Mouse (Mus musculus): ENCODE data around the gene Meltf. TPM values are rescaled to one million over a fixed set of nuclear protein-coding genes. Genes with fewer than 3 reads are reported as not detected.
"Not testable (repeated sequence)": the region's sequence is repeated elsewhere in the genome, so short reads cannot be mapped to it uniquely, and the experiment has no call there.

The Meltf gene
- polyA plus RNA-seq, 1 experiment from 2014 or later, result 0.40 TPM

DNA sequence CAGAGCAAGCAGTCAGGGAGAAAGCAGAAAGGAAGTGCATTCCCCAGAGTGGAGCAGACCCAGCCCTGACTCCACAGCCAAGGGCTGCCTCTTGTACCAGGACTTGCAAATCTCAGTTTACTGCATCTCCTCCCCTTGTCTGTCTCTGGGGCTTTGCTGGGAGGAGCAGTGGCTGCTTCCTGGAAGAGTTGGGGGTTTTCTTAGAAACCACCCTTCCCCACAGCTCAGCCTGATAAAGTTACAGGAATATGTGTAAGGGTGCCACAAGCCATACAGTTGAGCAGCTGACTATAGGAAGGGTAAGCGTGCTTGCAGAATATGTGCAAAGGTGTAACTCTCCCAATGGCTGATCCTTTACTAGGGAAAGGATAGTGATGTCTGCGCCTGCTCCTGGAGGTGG lies 62.0 kb downstream of the Meltf start:
- no peak overlapping the region for H3K4me3 ChIP-seq
- H3K27ac ChIP-seq, result no peak overlapping the region
- H3K27me3 ChIP-seq, result peaks cover 14% of the 10 kb centered on the region; the same call in 1 of the 2 replicates
- peaks cover 13% of the 10 kb centered on the region; the same call in 1 of the 2 replicates for H3K36me3 ChIP-seq
- H3K4me2 ChIP-seq (replicated peaks), result no peak overlapping the region
- no peaks in the 10 kb centered on the region for H3K9me3 ChIP-seq (replicated peaks)
- no peak for ATAC-seq (ENCODE audit: low FRiP score)
- peaks cover 16% of the 10 kb centered on the region for H3K4me1 ChIP-seq
- WGBS, result 68% methylated on average over 2 of the region's 2 CpGs
- H3K9ac ChIP-seq, result 0 out of 2 replicates have a peak overlapping the region, but pooled peaks have one; percentile 4

GRCm38 (mm10) chr16:31943980-31944379 lies 65.4 kb downstream of the Meltf start:
- no peaks in the 10 kb centered on the region for H3K9me3 ChIP-seq (replicated peaks)
- 4% methylated on average over 10 of the region's 10 CpGs for WGBS
- H3K9ac ChIP-seq, result no peak overlapping the region
- H3K4me3 ChIP-seq, result no peak overlapping the region
- 0 out of 2 replicates have a peak overlapping the region, but pooled peaks have one; percentile 16 for H3K4me2 ChIP-seq (replicated peaks)
- H3K36me3 ChIP-seq, result peaks cover 13% of the 10 kb centered on the region; the same call in 1 of the 2 replicates
- no peaks in the 10 kb centered on the region for H3K27me3 ChIP-seq
- H3K27ac ChIP-seq, result 0 out of 2 replicates have a peak overlapping the region, but pooled peaks have one; percentile 45
- peaks cover 37% of the 10 kb centered on the region for H3K4me1 ChIP-seq
- ATAC-seq (ENCODE audit: low FRiP score), result peak; percentile 18; the same call in 1 of the 2 replicates

DNA sequence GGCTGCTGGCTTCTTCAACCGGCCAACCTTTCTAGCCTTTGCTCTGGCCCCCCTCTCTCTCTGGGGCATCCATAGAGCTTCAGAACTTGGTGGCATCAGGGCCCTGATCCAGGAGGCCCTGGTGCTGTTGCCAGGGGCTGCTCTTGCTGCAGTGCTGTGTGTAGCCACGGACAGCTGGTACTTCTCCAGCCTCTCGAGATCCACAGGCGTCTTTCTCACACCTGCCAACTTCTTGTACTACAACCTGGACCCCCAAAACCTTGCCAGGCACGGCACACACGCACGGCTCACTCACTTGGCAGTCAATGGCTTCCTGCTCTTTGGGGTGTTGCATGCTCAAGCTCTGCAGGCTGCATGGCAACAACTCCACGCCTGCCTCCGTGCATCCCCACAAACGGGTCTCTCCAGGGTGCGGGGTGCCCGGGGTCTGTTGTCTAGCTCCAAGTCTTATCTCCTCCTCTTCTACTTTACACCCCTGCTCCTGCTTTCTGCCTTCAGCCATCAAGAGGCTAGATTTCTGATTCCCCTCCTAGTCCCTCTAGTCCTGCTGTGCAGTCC lies 66.2 kb downstream of the Meltf start:
- H3K27me3 ChIP-seq, result no peaks in the 10 kb centered on the region
- ATAC-seq (ENCODE audit: low FRiP score), result no peak
- H3K4me2 ChIP-seq (replicated peaks), result no peak overlapping the region
- H3K36me3 ChIP-seq, result peaks cover 13% of the 10 kb centered on the region; the same call in 1 of the 2 replicates
- no peaks in the 10 kb centered on the region for H3K9me3 ChIP-seq (replicated peaks)
- WGBS, result 92% methylated on average over 12 of the region's 12 CpGs
- peaks cover 44% of the 10 kb centered on the region for H3K4me1 ChIP-seq
- no peak overlapping the region for H3K4me3 ChIP-seq
- no peak overlapping the region for H3K27ac ChIP-seq
- H3K9ac ChIP-seq, result no peak overlapping the region

- ATAC-seq (ENCODE audit: low FRiP score), result no peak
- Histone ChIP-seq H3K9ac (no peak overlapping the region), H3K4me2 (replicated peaks) (no peak overlapping the region), H3K4me3 (no peak overlapping the region), H3K36me3 (peaks cover 13% of the 10 kb centered on the region; the same call in 1 of the 2 replicates), H3K27me3 (no peaks in the 10 kb centered on the region), H3K27ac (no peak overlapping the region), H3K4me1 (peaks cover 44% of the 10 kb centered on the region), H3K9me3 (replicated peaks) (no peaks in the 10 kb centered on the region)
- 90% methylated on average over 6 of the region's 6 CpGs for WGBS
Observed at GRCm38 (mm10) chr16:31945372-31945771, 66.8 kb downstream of the Meltf start.

- not testable (repeated sequence) for H3K27ac ChIP-seq; ATAC-seq (ENCODE audit: low FRiP score); H3K27me3 ChIP-seq; H3K9ac ChIP-seq; H3K4me3 ChIP-seq; H3K9me3 ChIP-seq (replicated peaks)
- Histone ChIP-seq H3K4me2 (replicated peaks) (peak overlapping the region; percentile 84), H3K36me3 (peaks cover 14% of the 10 kb centered on the region; the same call in 1 of the 2 replicates), H3K4me1 (peaks cover 44% of the 10 kb centered on the region)
- WGBS, result 92% methylated on average over 6 of the region's 6 CpGs
Observed at GRCm38 (mm10) chr16:31945986-31946385, 67.4 kb downstream of the Meltf start.

- H3K9ac ChIP-seq, result peak overlapping the region; percentile 92
- no peak for ATAC-seq (ENCODE audit: low FRiP score)
- H3K27me3 ChIP-seq, result no peaks in the 10 kb centered on the region
- H3K4me1 ChIP-seq, result peaks cover 44% of the 10 kb centered on the region
- 39% methylated on average over 8 of the region's 8 CpGs for WGBS
- peak overlapping the region; percentile 88 for H3K4me3 ChIP-seq
- no peak overlapping the region for H3K27ac ChIP-seq
- H3K9me3 ChIP-seq (replicated peaks), result no peaks in the 10 kb centered on the region
- H3K4me2 ChIP-seq (replicated peaks), result peak overlapping the region; percentile 84
- H3K36me3 ChIP-seq, result peaks cover 23% of the 10 kb centered on the region; the same call in 1 of the 2 replicates
Observed at GRCm38 (mm10) chr16:31947333-31947732, 68.7 kb downstream of the Meltf start.

DNA sequence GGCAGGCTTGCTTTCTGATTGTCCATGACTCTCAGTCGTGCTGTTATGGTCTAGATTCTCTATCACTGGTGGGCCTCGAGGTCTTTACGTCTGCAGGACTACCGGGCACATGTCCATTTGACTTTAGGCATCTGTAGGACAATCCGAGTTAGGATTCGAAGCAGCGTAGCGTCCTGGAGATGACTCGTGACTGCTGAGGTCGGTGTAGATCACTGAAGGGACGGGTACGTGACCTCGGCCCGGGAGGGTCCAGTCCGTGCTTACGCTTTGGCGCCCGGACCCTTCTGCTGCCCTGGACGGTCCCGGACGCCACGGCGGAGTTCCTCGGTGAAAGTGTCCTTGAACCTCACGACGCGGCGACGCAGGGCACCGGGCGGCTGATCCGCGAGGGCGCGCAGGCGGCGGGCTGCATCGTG lies 69.3 kb downstream of the Meltf start:
- Histone ChIP-seq H3K27me3 (no peaks in the 10 kb centered on the region), H3K4me2 (replicated peaks) (peak overlapping the region; percentile 84), H3K36me3 (peaks cover 23% of the 10 kb centered on the region; the same call in 1 of the 2 replicates), H3K4me1 (peaks cover 44% of the 10 kb centered on the region), H3K9me3 (replicated peaks) (no peaks in the 10 kb centered on the region), H3K27ac (peak overlapping the region; percentile 93), H3K4me3 (peak overlapping the region; percentile 88), H3K9ac (peak overlapping the region; percentile 92)
- WGBS, result 2% methylated on average over 38 of the region's 38 CpGs
- peak; percentile 76; the same call in 1 of the 2 replicates for ATAC-seq (ENCODE audit: low FRiP score)

GRCm38 (mm10) chr16:31948345-31948774 lies 69.8 kb downstream of the Meltf start, which contains the start of the genes 0610012G03Rik and Ncbp2:
Gene 0610012G03Rik, minus strand, starts transcription at chr16:31948494.
Gene Ncbp2, plus strand, starts transcription at chr16:31948513.
- H3K4me2 ChIP-seq (replicated peaks), result peak within 1 kb of the TSS; percentile 84
- no peaks in the 10 kb centered on the region for H3K27me3 ChIP-seq
- peak within 1 kb of the TSS; percentile 93 for H3K27ac ChIP-seq
- H3K36me3 ChIP-seq, result peaks cover 23% of the 10 kb centered on the region; the same call in 1 of the 2 replicates
- WGBS, result under 1% methylated on average over 53 of the region's 55 CpGs
- peak within 1 kb of the TSS; percentile 92 for H3K9ac ChIP-seq
- peaks cover 44% of the 10 kb centered on the region for H3K4me1 ChIP-seq
- ATAC-seq (ENCODE audit: low FRiP score), result peak; percentile 85
- H3K9me3 ChIP-seq (replicated peaks), result no peaks in the 10 kb centered on the region
- H3K4me3 ChIP-seq, result peak within 1 kb of the TSS; percentile 88

Other genes starting within 250 kb of the Meltf start
- 26.9 and 27.9 TPM in 2 replicates for gene Dlg1, start 215.4 kb upstream of the Meltf start, polyA plus RNA-seq (2016; fragmentation: Nextera tagmentation; extraction: Ambion mirVana)
- 2.1 and 2.8 TPM in 2 replicates for gene Pigz, start 55.0 kb downstream of the Meltf start, polyA plus RNA-seq (2016; fragmentation: Nextera tagmentation; extraction: Ambion mirVana)
- gene 0610012G03Rik, start 69.7 kb downstream of the Meltf start, polyA plus RNA-seq (2016; fragmentation: Nextera tagmentation; extraction: Ambion mirVana), result 81.1 and 88.2 TPM in 2 replicates
- 123 and 128 TPM in 2 replicates for gene Ncbp2, start 69.7 kb downstream of the Meltf start, polyA plus RNA-seq (2016; fragmentation: Nextera tagmentation; extraction: Ambion mirVana)
- 27.3 and 27.5 TPM in 2 replicates for gene Senp5, start 124.5 kb downstream of the Meltf start, polyA plus RNA-seq (2016; fragmentation: Nextera tagmentation; extraction: Ambion mirVana)
- gene Pak2, start 200.5 kb downstream of the Meltf start, polyA plus RNA-seq (2016; fragmentation: Nextera tagmentation; extraction: Ambion mirVana), result 48.5 and 50.3 TPM in 2 replicates
- gene Pigx, start 220.9 kb downstream of the Meltf start, polyA plus RNA-seq (2016; fragmentation: Nextera tagmentation; extraction: Ambion mirVana), result 124 and 135 TPM in 2 replicates
- 39.6 and 41.9 TPM in 2 replicates for gene Cep19, start 221.0 kb downstream of the Meltf start, polyA plus RNA-seq (2016; fragmentation: Nextera tagmentation; extraction: Ambion mirVana)

All from hindbrain, embryonic 12.5 days (tissue).